Mouse (Mus musculus): ENCODE data around the gene Ero1lb.

The Ero1lb gene

GRCm38 (mm10) chr13:12565621-12566390 is at the start of gene Ero1lb:
Gene Ero1lb, plus strand, starts transcription at chr13:12565874.
- peak; percentile 97 for DNase-seq (ENCODE audit: low read depth)

- no peak for DNase-seq (ENCODE audit: low read depth)
Measured at GRCm38 (mm10) chr13:12519371-12519770, 46.3 kb upstream of the Ero1lb start.

GRCm38 (mm10) chr13:12519955-12520584 is 45.6 kb upstream of the Ero1lb start, which contains the start of gene Edaradd:
Gene Edaradd, minus strand, starts transcription at chr13:12520438.
- peak; percentile 53 for DNase-seq (ENCODE audit: low read depth)

- DNase-seq (ENCODE audit: low read depth): no peak
Measured at GRCm38 (mm10) chr13:12522346-12522745, 43.3 kb upstream of the Ero1lb start.

GRCm38 (mm10) chr13:12525678-12526077 is 40.0 kb upstream of the Ero1lb start:
- no peak for DNase-seq (ENCODE audit: low read depth)

GRCm38 (mm10) chr13:12534628-12535027 is 31.0 kb upstream of the Ero1lb start:
- no peak for DNase-seq (ENCODE audit: low read depth)

GRCm38 (mm10) chr13:12537971-12538370 is 27.7 kb upstream of the Ero1lb start:
- DNase-seq (ENCODE audit: low read depth): peak; percentile 83

GRCm38 (mm10) chr13:12539716-12540115 is 26.0 kb upstream of the Ero1lb start:
- DNase-seq (ENCODE audit: low read depth): no peak

GRCm38 (mm10) chr13:12540119-12540518 is 25.6 kb upstream of the Ero1lb start:
- no peak for DNase-seq (ENCODE audit: low read depth)

- peak; percentile 18 for DNase-seq (ENCODE audit: low read depth)
Measured at GRCm38 (mm10) chr13:12542006-12542981, 23.4 kb upstream of the Ero1lb start.

- no peak for DNase-seq (ENCODE audit: low read depth)
Measured at GRCm38 (mm10) chr13:12543246-12543645, 22.4 kb upstream of the Ero1lb start.

GRCm38 (mm10) chr13:12543880-12544568 is 21.6 kb upstream of the Ero1lb start:
- no peak for DNase-seq (ENCODE audit: low read depth)

- no peak for DNase-seq (ENCODE audit: low read depth)
Measured at GRCm38 (mm10) chr13:12554211-12554610, 11.5 kb upstream of the Ero1lb start.

- DNase-seq (ENCODE audit: low read depth): no peak
Measured at GRCm38 (mm10) chr13:12559044-12559443, 6.6 kb upstream of the Ero1lb start.

- DNase-seq (ENCODE audit: low read depth): no peak
Measured at GRCm38 (mm10) chr13:12559462-12560120, 6.1 kb upstream of the Ero1lb start.

- DNase-seq (ENCODE audit: low read depth): no peak
Measured at GRCm38 (mm10) chr13:12561729-12562128, 3.9 kb upstream of the Ero1lb start.

- DNase-seq (ENCODE audit: low read depth): no peak
Measured at GRCm38 (mm10) chr13:12562256-12562655, 3.4 kb upstream of the Ero1lb start.

GRCm38 (mm10) chr13:12567936-12568335 is 2.3 kb downstream of the Ero1lb start:
- no peak for DNase-seq (ENCODE audit: low read depth)

- no peak for DNase-seq (ENCODE audit: low read depth)
Measured at GRCm38 (mm10) chr13:12568597-12569469, 3.2 kb downstream of the Ero1lb start.

- no peak for DNase-seq (ENCODE audit: low read depth)
Measured at GRCm38 (mm10) chr13:12569741-12570140, 4.1 kb downstream of the Ero1lb start.
